Mouse (Mus musculus): ENCODE results near the gene Kpna3.
A peak's percentile ranks its signal among the peaks of the same experiment; 100 is the strongest.

Gene Kpna3

DNA sequence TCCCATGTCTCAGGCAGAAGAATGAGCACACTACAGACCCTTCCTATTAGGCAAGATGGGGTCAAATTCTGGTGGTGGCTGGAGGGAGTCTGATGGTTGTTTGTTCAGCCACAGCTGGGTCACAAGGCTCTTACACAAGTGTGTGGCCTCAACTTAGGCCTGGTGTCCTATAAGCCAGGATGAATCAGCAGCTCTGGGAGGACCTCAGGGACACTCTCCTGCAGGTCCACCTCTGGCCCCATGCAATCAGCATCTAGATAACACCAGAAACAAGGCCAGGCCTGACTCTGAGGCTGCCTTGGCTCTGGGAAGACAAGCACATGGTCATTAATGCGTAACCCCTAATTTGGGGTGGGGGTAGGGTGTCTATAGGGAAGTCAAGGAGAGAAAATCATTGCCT is 118.9 kb downstream of the Kpna3 start:
- no peak for DNase-seq (ENCODE audit: low read depth, low spot score)

DNA sequence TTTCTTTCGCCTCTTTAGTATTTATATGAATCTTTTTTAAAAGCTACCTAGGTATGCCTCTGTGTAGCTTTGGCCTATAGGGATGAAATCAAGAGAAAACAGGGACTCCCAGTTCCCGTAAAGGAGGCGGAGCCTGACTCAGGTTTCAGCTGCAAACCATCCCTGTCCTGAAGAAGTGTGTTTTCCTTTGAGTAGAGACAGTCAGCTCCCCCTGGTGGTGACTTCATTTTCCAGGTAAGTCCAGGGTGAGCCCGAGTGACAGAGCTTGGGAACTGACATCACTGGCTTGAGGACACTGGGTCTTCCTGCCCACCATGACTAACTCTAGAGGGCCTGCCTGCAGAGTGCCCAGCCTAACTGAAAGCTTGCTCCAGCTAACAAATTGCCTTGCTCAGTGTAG is 122.8 kb downstream of the Kpna3 start:
- peak; percentile 51 for DNase-seq (ENCODE audit: low read depth, low spot score)

Measured in A20 (cell line).